Mouse (Mus musculus): ENCODE data around the gene Epb41l5. TPM values are rescaled to one million over a fixed set of nuclear protein-coding genes. Genes with fewer than 3 reads are reported as not detected.
A peak's percentile ranks its signal among the peaks of the same experiment; 100 is the strongest.

The Epb41l5 gene
- total RNA-seq, 2 experiments from 2014 or later: 2.7 to 3.6 TPM

- intact Hi-C loops (cut with DNase I): no loop called here
- no peak for DNase-seq
These were observed 46.4 kb downstream of the Epb41l5 start for GRCm38 (mm10) chr1:119602448-119602847.

GRCm38 (mm10) chr1:119598855-119599254, 49.9 kb downstream of the Epb41l5 start:
- intact Hi-C loops (cut with DNase I): no loop called here
- no peak for DNase-seq

GRCm38 (mm10) chr1:119596954-119597480, 51.8 kb downstream of the Epb41l5 start:
- no peak for DNase-seq
- intact Hi-C loops (cut with DNase I): no loop called here

GRCm38 (mm10) chr1:119590041-119590440, 58.8 kb downstream of the Epb41l5 start:
- DNase-seq: no peak
- intact Hi-C loops (cut with DNase I): no loop called here

- no peak for DNase-seq
- intact Hi-C loops (cut with DNase I): no loop called here
These were observed 63.8 kb downstream of the Epb41l5 start for GRCm38 (mm10) chr1:119584974-119585373.

GRCm38 (mm10) chr1:119570134-119570533, 78.7 kb downstream of the Epb41l5 start:
- intact Hi-C loops (cut with DNase I): no loop called here
- DNase-seq: no peak

- intact Hi-C loops (cut with DNase I): no loop called here
- no peak for DNase-seq
These were observed 83.3 kb downstream of the Epb41l5 start for GRCm38 (mm10) chr1:119565531-119565930.

- DNase-seq: no peak
- intact Hi-C loops (cut with DNase I): no loop called here
These were observed 91.0 kb downstream of the Epb41l5 start for GRCm38 (mm10) chr1:119557641-119558395.

GRCm38 (mm10) chr1:119555651-119556050, 93.1 kb downstream of the Epb41l5 start:
- DNase-seq: no peak
- intact Hi-C loops (cut with DNase I): no loop called here

GRCm38 (mm10) chr1:119551651-119552050, 97.1 kb downstream of the Epb41l5 start:
- DNase-seq: no peak
- intact Hi-C loops (cut with DNase I): no loop called here

GRCm38 (mm10) chr1:119550064-119550463, 98.7 kb downstream of the Epb41l5 start:
- intact Hi-C loops (cut with DNase I): no loop called here
- no peak for DNase-seq

- intact Hi-C loops (cut with DNase I): loop anchor here (2.0 to 5.0 kb wide), 3 partner anchors 125 to 463 kb away; no protein-coding TSS in a partner anchor
- DNase-seq: no peak
These were observed 99.5 kb downstream of the Epb41l5 start for GRCm38 (mm10) chr1:119549327-119549689.

GRCm38 (mm10) chr1:119548668-119549326, 100.0 kb downstream of the Epb41l5 start:
- DNase-seq: peak; percentile 39 to 67
- intact Hi-C loops (cut with DNase I): loop anchor here (2.0 to 5.0 kb wide), 3 partner anchors 126 to 464 kb away; no protein-coding TSS in a partner anchor

GRCm38 (mm10) chr1:119546490-119546889, 102.3 kb downstream of the Epb41l5 start:
- DNase-seq: no peak
- intact Hi-C loops (cut with DNase I): loop anchor here (5.0 kb wide), 1 partner anchor 466 kb away; no protein-coding TSS in a partner anchor

- intact Hi-C loops (cut with DNase I): loop anchor here (5.0 kb wide), 1 partner anchor 467 kb away; no protein-coding TSS in a partner anchor
- DNase-seq: no peak
These were observed 103.1 kb downstream of the Epb41l5 start for GRCm38 (mm10) chr1:119545671-119546070.

GRCm38 (mm10) chr1:119545164-119545563, 103.6 kb downstream of the Epb41l5 start:
- no peak for DNase-seq
- intact Hi-C loops (cut with DNase I): loop anchor here (5.0 kb wide), 1 partner anchor 467 kb away; no protein-coding TSS in a partner anchor

GRCm38 (mm10) chr1:119544611-119545155, 104.1 kb downstream of the Epb41l5 start:
- no peak for DNase-seq
- intact Hi-C loops (cut with DNase I): loop anchor here (5.0 kb wide), 1 partner anchor 468 kb away; no protein-coding TSS in a partner anchor

GRCm38 (mm10) chr1:119543316-119543715, 105.5 kb downstream of the Epb41l5 start:
- intact Hi-C loops (cut with DNase I): no loop called here
- DNase-seq: no peak

- no peak for DNase-seq
- intact Hi-C loops (cut with DNase I): no loop called here
These were observed 107.2 kb downstream of the Epb41l5 start for GRCm38 (mm10) chr1:119541570-119541969.

GRCm38 (mm10) chr1:119540836-119541557, 107.8 kb downstream of the Epb41l5 start:
- intact Hi-C loops (cut with DNase I): no loop called here
- no peak for DNase-seq

Measured in gastrocnemius, postnatal 36 days (tissue).